Mouse (Mus musculus) midbrain, embryonic 11.5 days (tissue): ENCODE data around the gene Dync2h1. TPM values are rescaled to one million over a fixed set of nuclear protein-coding genes. Genes with fewer than 3 reads are reported as not detected.
"Not testable (repeated sequence)": the region's sequence is repeated elsewhere in the genome, so short reads cannot be mapped to it uniquely, and the experiment has no call there.

Experiments used
- ATAC-seq: fragments of 200-750 bp; cut with Nextera tagmentation; 2 replicates; pipeline ENCODE4 v1.8.0; 2017; ENCODE audit warnings: moderate TSS enrichment, moderate library complexity; ENCODE audit not compliant: low FRiP score
- DNase-seq: peaks from one replicate; pipeline ENCODE4 v3.0.0; 2015; ENCODE audit warnings: low spot score; ENCODE audit errors: missing footprints
- H3K27ac ChIP-seq: fragments of 300-500 bp; sonication (generic); 2 replicates; pipeline ENCODE4 v1.5.1; 2014; ENCODE audit warnings: low read depth, low read length
- H3K27me3 ChIP-seq: fragments of 300-500 bp; sonication (generic); 2 replicates; pipeline ENCODE4 v1.6.1; 2014; ENCODE audit warnings: mild to moderate bottlenecking, low read length, moderate library complexity, mixed read lengths; ENCODE audit not compliant: control insufficient read depth, insufficient read depth
- H3K36me3 ChIP-seq: fragments of 300-500 bp; sonication (generic); 2 replicates; pipeline ENCODE4 v1.6.1; 2014; ENCODE audit warnings: mild to moderate bottlenecking, low read length, moderate library complexity, mixed read lengths; ENCODE audit not compliant: control insufficient read depth, insufficient read depth
- H3K4me1 ChIP-seq: fragments of 300-500 bp; sonication (generic); 2 replicates; pipeline ENCODE4 v1.6.1; 2014; ENCODE audit warnings: low read length; ENCODE audit not compliant: control insufficient read depth, insufficient read depth
- H3K4me2 ChIP-seq: fragments of 300-500 bp; sonication (generic); 2 replicates; pipeline ENCODE4 v1.6.1; 2014; ENCODE audit warnings: mild to moderate bottlenecking, moderate library complexity
- H3K4me3 ChIP-seq: fragments of 300-500 bp; sonication (generic); 2 replicates; pipeline ENCODE4 v1.5.1; 2014; ENCODE audit warnings: low read depth, low read length
- H3K9ac ChIP-seq: fragments of 300-500 bp; sonication (generic); 2 replicates; pipeline ENCODE4 v1.6.1; 2014; ENCODE audit warnings: low read length
- H3K9me3 ChIP-seq: fragments of 300-500 bp; sonication (generic); 2 replicates; pipeline ENCODE4 v1.6.1; 2016; ENCODE audit warnings: low read length; ENCODE audit not compliant: control insufficient read depth
- WGBS: fragments of 180-500 bp; shearing (Covaris S2); extraction: QIAGEN DNeasy Blood & Tissue Kit; methylation state at CpG from one replicate; pipeline ENCODE4 v1.1.7; 2014; 5-methylcytosine and 5-hydroxymethylcytosine counted together
- polyA plus RNA-seq: library from polyadenylated mRNA; unstranded; fragments of >200 nt; fragmentation: Nextera tagmentation; extraction: Ambion mirVana; gene quantifications from 2 replicates; pipeline ENCODE4 v1.2.1, GENCODE M21; 2014

The Dync2h1 gene
- polyA plus RNA-seq, 1 experiment from 2014 or later, result 29.6 TPM

DNA sequence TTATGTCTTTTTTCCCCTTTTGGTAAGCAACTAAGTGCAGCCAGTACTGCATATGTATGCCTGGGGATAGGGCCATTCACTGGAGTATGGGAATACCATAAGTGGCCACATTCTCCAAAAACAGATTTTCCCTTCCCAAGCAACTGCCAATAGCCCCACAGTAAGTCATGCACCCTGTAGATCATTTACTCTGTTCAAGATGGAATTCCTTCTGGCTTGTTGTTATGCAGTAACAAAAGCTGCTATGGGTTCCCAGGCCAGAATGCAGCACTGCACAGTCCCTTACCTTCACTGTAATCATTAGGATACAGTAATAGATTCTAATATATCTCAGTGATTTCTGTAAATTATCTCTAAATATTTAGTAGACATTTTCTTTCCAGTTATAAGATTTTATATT lies 190.0 kb downstream of the Dync2h1 start:
- ATAC-seq (no peak), DNase-seq (no peak)
- Histone ChIP-seq H3K27me3 (no peaks in the 10 kb centered on the region), H3K9ac (no peak overlapping the region), H3K27ac (no peak overlapping the region), H3K4me3 (no peak overlapping the region), H3K4me2 (no peak overlapping the region), H3K4me1 (no peaks in the 10 kb centered on the region), H3K9me3 (no peaks in the 10 kb centered on the region), H3K36me3 (no peaks in the 10 kb centered on the region)

DNA sequence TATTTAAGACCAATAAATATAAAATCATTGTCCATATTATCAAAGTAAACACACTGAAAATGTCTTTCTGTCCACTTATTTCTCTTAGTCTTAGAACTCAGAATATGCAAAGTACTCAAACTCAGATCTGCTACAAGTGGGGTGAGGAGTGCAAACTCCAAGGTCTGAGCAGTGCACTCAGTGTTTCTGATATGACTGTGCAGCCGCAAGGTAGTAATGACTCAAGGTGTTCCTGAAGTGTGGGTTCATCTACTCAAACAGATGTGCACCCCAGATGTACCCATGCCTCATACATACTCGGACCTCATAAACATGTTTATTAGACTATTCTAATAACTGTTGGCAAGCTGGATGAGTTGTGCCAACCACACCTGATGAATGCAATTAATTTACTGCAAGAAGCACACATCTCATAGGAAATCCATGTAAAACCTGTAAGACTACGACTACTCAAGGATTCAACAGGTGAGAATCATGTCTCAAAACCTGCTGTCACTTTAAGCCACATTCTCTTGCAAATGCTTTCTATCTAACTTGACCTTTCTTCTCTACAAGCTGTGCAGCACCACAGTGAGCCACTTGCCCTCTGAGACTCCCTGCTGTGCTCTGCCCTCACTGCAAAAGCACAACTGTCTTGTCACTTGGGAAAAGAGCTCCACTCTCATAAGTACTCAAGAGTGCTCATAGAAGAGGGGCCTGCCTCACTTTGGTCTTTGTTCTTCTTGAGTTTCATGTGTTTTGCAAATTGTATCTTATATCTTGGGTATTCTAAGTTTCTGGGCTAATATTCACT lies 195.2 kb downstream of the Dync2h1 start:
- DNase-seq (no peak), ATAC-seq (no peak)
- no peaks in the 10 kb centered on the region for H3K9me3 ChIP-seq
- H3K27me3 ChIP-seq, result no peaks in the 10 kb centered on the region
- no peaks in the 10 kb centered on the region for H3K4me1 ChIP-seq
- H3K36me3 ChIP-seq, result no peaks in the 10 kb centered on the region; the same call in 1 of the 2 replicates
- 91% methylated on average over 3 of the region's 3 CpGs for WGBS
- H3K9ac ChIP-seq, result no peak overlapping the region
- H3K4me3 ChIP-seq, result no peak overlapping the region
- no peak overlapping the region for H3K27ac ChIP-seq
- H3K4me2 ChIP-seq, result no peak overlapping the region

DNA sequence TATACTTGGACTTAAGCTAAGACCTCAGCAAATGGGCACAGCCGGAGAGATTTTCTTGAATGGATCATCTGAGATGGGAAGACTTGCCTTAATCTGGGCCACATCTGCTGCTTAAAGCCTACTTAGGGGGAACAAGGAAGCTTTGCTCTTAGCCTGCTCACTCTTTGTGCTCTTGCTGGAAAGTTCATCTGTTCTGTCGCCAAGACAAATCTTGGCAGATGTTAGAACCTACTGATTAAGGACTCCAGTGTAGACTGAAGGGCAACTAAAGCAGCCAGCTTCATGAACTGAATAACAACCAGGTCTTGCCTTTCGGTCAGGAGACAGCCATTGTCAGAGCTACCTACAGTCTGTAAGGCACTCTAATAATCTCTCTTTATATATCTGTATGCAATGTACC lies 198.1 kb downstream of the Dync2h1 start:
- DNase-seq (no peak), ATAC-seq (no peak)
- 83% methylated on average over 3 of the region's 3 CpGs for WGBS
- Histone ChIP-seq H3K9ac (no peak overlapping the region), H3K9me3 (no peaks in the 10 kb centered on the region), H3K27ac (no peak overlapping the region), H3K4me1 (no peaks in the 10 kb centered on the region), H3K4me3 (no peak overlapping the region), H3K36me3 (no peaks in the 10 kb centered on the region; the same call in 1 of the 2 replicates), H3K27me3 (no peaks in the 10 kb centered on the region), H3K4me2 (no peak overlapping the region)

GRCm38 (mm10) chr9:6969171-6969570 lies 215.1 kb downstream of the Dync2h1 start:
- Histone ChIP-seq H3K9ac (no peak overlapping the region), H3K27me3 (no peaks in the 10 kb centered on the region), H3K4me3 (no peak overlapping the region), H3K36me3 (no peaks in the 10 kb centered on the region), H3K4me2 (no peak overlapping the region), H3K27ac (no peak overlapping the region), H3K9me3 (no peaks in the 10 kb centered on the region), H3K4me1 (no peaks in the 10 kb centered on the region)
- DNase-seq (no peak), ATAC-seq (no peak)
- 86% methylated on average over 2 of the region's 2 CpGs for WGBS

GRCm38 (mm10) chr9:6965006-6965405 lies 219.2 kb downstream of the Dync2h1 start:
- H3K9me3 ChIP-seq, result no peaks in the 10 kb centered on the region
- no peaks in the 10 kb centered on the region for H3K27me3 ChIP-seq
- no peak overlapping the region for H3K9ac ChIP-seq
- no peak overlapping the region for H3K4me3 ChIP-seq
- DNase-seq, result no peak
- no peak for ATAC-seq
- H3K36me3 ChIP-seq, result no peaks in the 10 kb centered on the region
- no peaks in the 10 kb centered on the region for H3K4me1 ChIP-seq
- no peak overlapping the region for H3K4me2 ChIP-seq
- H3K27ac ChIP-seq, result no peak overlapping the region
- 90% methylated on average over 3 of the region's 3 CpGs for WGBS

GRCm38 (mm10) chr9:6958311-6958710 lies 225.9 kb downstream of the Dync2h1 start:
- ATAC-seq (no peak), DNase-seq (no peak)
- Histone ChIP-seq H3K27me3 (no peaks in the 10 kb centered on the region), H3K36me3 (no peaks in the 10 kb centered on the region), H3K4me3 (no peak overlapping the region), H3K9ac (no peak overlapping the region), H3K27ac (no peak overlapping the region), H3K4me2 (no peak overlapping the region), H3K9me3 (no peaks in the 10 kb centered on the region), H3K4me1 (no peaks in the 10 kb centered on the region)
- 86% methylated on average over 2 of the region's 2 CpGs for WGBS

- Histone ChIP-seq H3K4me2 (no peak overlapping the region), H3K36me3 (no peaks in the 10 kb centered on the region; the same call in 1 of the 2 replicates), H3K27me3 (no peaks in the 10 kb centered on the region), H3K4me1 (no peaks in the 10 kb centered on the region), H3K9me3 (no peaks in the 10 kb centered on the region), H3K27ac (no peak overlapping the region), H3K9ac (no peak overlapping the region), H3K4me3 (no peak overlapping the region)
- no peak for DNase-seq
- no peak for ATAC-seq
- 18% methylated on average over 1 of the region's 1 CpGs for WGBS
Measured at GRCm38 (mm10) chr9:6927399-6928035, 256.7 kb downstream of the Dync2h1 start.

- Histone ChIP-seq H3K4me3 (no peak overlapping the region), H3K4me1 (no peaks in the 10 kb centered on the region), H3K36me3 (no peaks in the 10 kb centered on the region), H3K9ac (no peak overlapping the region), H3K27me3 (no peaks in the 10 kb centered on the region), H3K9me3 (no peaks in the 10 kb centered on the region), H3K27ac (no peak overlapping the region), H3K4me2 (no peak overlapping the region)
- DNase-seq, result no peak
- WGBS, result 91% methylated on average over 1 of the region's 1 CpGs
- no peak for ATAC-seq
Measured at GRCm38 (mm10) chr9:6913471-6913870, 270.8 kb downstream of the Dync2h1 start.

GRCm38 (mm10) chr9:6910537-6910936 lies 273.7 kb downstream of the Dync2h1 start:
- WGBS, result 61% methylated on average over 4 of the region's 4 CpGs
- not testable (repeated sequence) for ATAC-seq

More at GRCm38 (mm10) chr9:6910537-6910936, 273.7 kb downstream of the Dync2h1 start:
- not testable (repeated sequence) for H3K27ac ChIP-seq, H3K9ac ChIP-seq, H3K27me3 ChIP-seq, DNase-seq, H3K4me2 ChIP-seq, H3K36me3 ChIP-seq, H3K4me3 ChIP-seq, H3K9me3 ChIP-seq, H3K4me1 ChIP-seq
